Mouse (Mus musculus) heart, adult 2 months (tissue): ENCODE measurements at regions not wholly inside any gene's neighbourhood (a gene's known extent, or its start where the extent isn't known, plus 50 kb on each side); places are given as distances from the start of the nearest gene placed in this dataset.

Source experiments
- EP300 ChIP-seq: fragments of 200-500 bp; IDR thresholded peaks from 2 replicates; pipeline ENCODE4 v1.6.1; 2011; ENCODE audit warnings: low read depth, low read length, control low read depth; ENCODE audit not compliant: insufficient read depth
- POLR2A ChIP-seq: fragments of 200-500 bp; IDR thresholded peaks from 2 replicates; pipeline ENCODE4 v1.6.1; 2011; ENCODE audit warnings: mild to moderate bottlenecking, low read depth, low read length, control low read depth; ENCODE audit not compliant: insufficient read depth

DNA sequence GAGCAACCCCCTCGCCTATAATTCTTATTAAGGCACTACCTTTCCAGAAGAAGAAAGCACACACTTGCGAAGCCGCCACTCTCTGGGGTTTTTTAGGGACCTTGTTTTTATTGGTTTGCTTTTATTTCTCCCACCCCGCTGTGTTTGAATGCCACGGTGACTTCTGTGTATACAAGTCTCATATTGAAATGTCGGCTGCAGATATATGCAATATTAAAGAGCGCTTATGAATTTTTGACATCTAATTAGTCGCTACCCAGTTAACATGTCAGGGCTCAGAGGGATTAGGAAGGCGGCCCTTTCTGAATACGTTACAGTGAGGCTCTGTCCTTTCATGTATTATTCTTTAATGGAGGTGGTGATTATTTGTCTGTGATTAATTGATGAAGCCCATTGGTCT is 405.9 kb upstream of the 3110018I06Rik start:
- TF ChIP-seq POLR2A = no peak
- no peak for TF ChIP-seq EP300
